Comparison of ENCODE assay signal across 7 mouse cellular contexts in genomic region chr6:22794071-22794721, GRCm38 (mm10).
A peak's percentile ranks its signal among the peaks of the same experiment; 100 is the strongest.
DNase-seq lines count a peak whose midpoint lies in the region; ATAC-seq lines count a peak whose summit lies in the region.

No protein-coding gene starts in this region.

- H3K4me1 ChIP-seq in forebrain, embryonic 11.5 days (replicated peaks; ENCODE audit: control insufficient read depth, insufficient read depth, low read length): peaks cover 10% of the 10 kb centered on the region; the same call in 1 of the 2 replicates
- H3K4me1 ChIP-seq in neural tube, embryonic 14.5 days (ENCODE audit: control insufficient read depth, insufficient read depth, low read length): peaks cover 5% of the 10 kb centered on the region; the same call in 1 of the 2 replicates

- ATAC-seq in forebrain, embryonic 11.5 days (replicated peaks; ENCODE audit: low FRiP score): peak; percentile 86
- peak; percentile 89 for ATAC-seq in neural tube, embryonic 14.5 days (ENCODE audit: low read depth)
- no peak for ATAC-seq in erythroblast, adult 5-6 weeks (replicated peaks; ENCODE audit: low FRiP score, poor library complexity, severe bottlenecking)

- 7% methylated on average over 12 of the region's 12 CpGs for WGBS in forebrain, embryonic 11.5 days
- WGBS in neural tube, embryonic 14.5 days: 12% methylated on average over 12 of the region's 12 CpGs

- no peaks in the 10 kb centered on the region for H3K27me3 ChIP-seq in forebrain, embryonic 11.5 days (ENCODE audit: control insufficient read depth, insufficient read depth, low read length)
- H3K27me3 ChIP-seq in neural tube, embryonic 14.5 days (ENCODE audit: control insufficient read depth, insufficient read depth, low read length): no peaks in the 10 kb centered on the region

- H3K27ac ChIP-seq in forebrain, embryonic 11.5 days (ENCODE audit: low read depth, low read length): peak overlapping the region; percentile 94
- peak overlapping the region; percentile 70 for H3K27ac ChIP-seq in neural tube, embryonic 14.5 days (ENCODE audit: low read depth, low read length)

- peak overlapping the region; percentile 41; the same call in 1 of the 2 replicates for H3K4me2 ChIP-seq in forebrain, embryonic 11.5 days (ENCODE audit: low read depth, low read length, severe bottlenecking)
- peak overlapping the region; percentile 31 for H3K4me2 ChIP-seq in neural tube, embryonic 14.5 days (ENCODE audit: low read depth, low read length)

- H3K4me3 ChIP-seq in forebrain, embryonic 11.5 days (ENCODE audit: low read depth, low read length): no peak overlapping the region
- no peak overlapping the region for H3K4me3 ChIP-seq in neural tube, embryonic 14.5 days (ENCODE audit: low read depth, low read length)

- peak overlapping the region; percentile 3; the same call in 1 of the 2 replicates for H3K9ac ChIP-seq in forebrain, embryonic 11.5 days (ENCODE audit: low read length)
- peak overlapping the region; percentile 25; the same call in 1 of the 2 replicates for H3K9ac ChIP-seq in neural tube, embryonic 14.5 days (replicated peaks; ENCODE audit: low read depth, low read length)

- peak; percentile 42 to 50 for DNase-seq in cerebellum, postnatal 10 days
- DNase-seq in forebrain, embryonic 11.5 days (ENCODE audit: low spot score): peak; percentile 73
- DNase-seq in layer of hippocampus, postnatal 10 days (ENCODE audit: low spot score in 2 of 2): peak; percentile 44 to 58
- no peak for DNase-seq in kidney, postnatal 36 days
- no peak for DNase-seq in thymus, postnatal 0 days (ENCODE audit: low spot score)

- no peaks in the 10 kb centered on the region for H3K36me3 ChIP-seq in forebrain, embryonic 11.5 days (ENCODE audit: control insufficient read depth, insufficient read depth, low read length)
- H3K36me3 ChIP-seq in neural tube, embryonic 14.5 days (ENCODE audit: control insufficient read depth, insufficient read depth, low read length): no peaks in the 10 kb centered on the region

- no peaks in the 10 kb centered on the region for H3K9me3 ChIP-seq in forebrain, embryonic 11.5 days (ENCODE audit: control insufficient read depth, low read length)
- no peaks in the 10 kb centered on the region for H3K9me3 ChIP-seq in neural tube, embryonic 14.5 days (ENCODE audit: control insufficient read depth, low read length)

Comparison
In these comparisons a context has a peak if more than half of its experiments do, and no peak if none do; other contexts are left out.
1. DNase-seq: peak in cerebellum, postnatal 10 days (2 of 2), forebrain, embryonic 11.5 days (single experiment) and layer of hippocampus, postnatal 10 days (2 of 2); none in kidney, postnatal 36 days (0 of 2) and thymus, postnatal 0 days (single experiment).